Mouse (Mus musculus): ENCODE measurements at regions not wholly inside any gene's neighbourhood (a gene's known extent, or its start where the extent isn't known, plus 50 kb on each side); places are given as distances from the start of the nearest gene placed in this dataset.

DNA sequence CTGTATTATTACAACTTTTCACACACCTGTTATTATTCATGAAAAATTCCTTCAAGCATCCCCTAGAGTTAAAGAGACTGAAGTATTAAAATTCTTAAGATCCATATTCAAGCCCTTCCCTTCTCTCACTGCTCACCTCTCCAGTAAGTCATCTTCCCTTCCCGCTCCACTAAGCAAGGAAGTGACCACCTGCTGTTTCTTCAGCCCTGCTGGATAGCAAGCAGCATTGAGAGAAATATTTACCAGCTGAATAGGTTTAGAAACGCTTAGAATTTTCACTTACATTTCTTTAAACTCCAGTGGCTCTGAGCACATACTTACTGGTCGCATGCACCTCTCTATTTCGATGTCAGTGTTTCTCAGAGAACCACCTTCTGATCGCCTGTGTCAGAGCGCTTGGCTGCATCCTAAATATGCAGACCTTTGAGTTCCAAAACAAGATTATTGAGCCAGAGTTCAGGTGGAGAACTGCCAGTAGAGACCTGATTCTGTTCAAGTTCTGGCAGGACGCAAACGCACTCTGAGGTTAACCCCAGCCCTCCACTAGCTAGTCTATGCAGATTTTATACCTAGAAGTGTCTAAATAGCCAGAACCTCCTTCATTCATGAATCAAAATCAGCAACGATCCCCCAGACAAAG lies 314.9 kb downstream of the Mllt3 start:
- TF ChIP-seq CTCF (IDR thresholded peaks at IDR 0.05; ENCODE audit: low read depth, low read length), result no peak
- no peak for TF ChIP-seq POLR2A (IDR thresholded peaks at IDR 0.05; ENCODE audit: borderline replicate concordance, low read depth, low read length)
